Mouse (Mus musculus) neural tube, embryonic 11.5 days (tissue): Measurements from ENCODE around the gene Samd4b. TPM values are rescaled to one million over a fixed set of nuclear protein-coding genes. Genes with fewer than 3 reads are reported as not detected.

Experiments
- ATAC-seq: fragments of 200-750 bp; cut with Nextera tagmentation; 2 replicates; pipeline ENCODE4 v1.8.0; 2017; ENCODE audit warnings: moderate number of reproducible peaks, mild to moderate bottlenecking, moderate TSS enrichment, moderate library complexity; ENCODE audit not compliant: insufficient read depth, low FRiP score, low TSS enrichment
- DNase-seq: peaks from one replicate; pipeline ENCODE4 v3.0.0-alpha.2; 2015; ENCODE audit warnings: low spot score
- H3K27ac ChIP-seq: fragments of 300-500 bp; sonication (generic); 2 replicates; pipeline ENCODE4 v1.5.1; 2014; ENCODE audit warnings: low read depth, mild to moderate bottlenecking, low read length
- H3K27me3 ChIP-seq: fragments of 300-500 bp; sonication (generic); 2 replicates; pipeline ENCODE4 v1.6.1; 2014; ENCODE audit warnings: mild to moderate bottlenecking, low read length, mixed read lengths; ENCODE audit not compliant: control insufficient read depth, insufficient read depth
- H3K36me3 ChIP-seq: fragments of 300-500 bp; sonication (generic); 2 replicates; pipeline ENCODE4 v1.6.1; 2014; ENCODE audit warnings: mild to moderate bottlenecking, low read length, moderate library complexity, mixed read lengths; ENCODE audit not compliant: control insufficient read depth, insufficient read depth
- H3K4me1 ChIP-seq: fragments of 300-500 bp; sonication (generic); 2 replicates; pipeline ENCODE4 v1.6.1; 2014; ENCODE audit warnings: low read length, mixed read lengths; ENCODE audit not compliant: control insufficient read depth, insufficient read depth
- H3K4me2 ChIP-seq: fragments of 300-500 bp; sonication (generic); 2 replicates; pipeline ENCODE4 v1.6.1; 2014; ENCODE audit warnings: low read depth, mild to moderate bottlenecking, moderate library complexity
- H3K4me3 ChIP-seq: fragments of 300-500 bp; sonication (generic); 2 replicates; pipeline ENCODE4 v1.5.1; 2014; ENCODE audit warnings: low read depth, low read length
- H3K9ac ChIP-seq: fragments of 300-500 bp; sonication (generic); 2 replicates; pipeline ENCODE4 v1.6.1; 2014; ENCODE audit warnings: mild to moderate bottlenecking, low read length
- H3K9me3 ChIP-seq: fragments of 300-500 bp; sonication (generic); 2 replicates; pipeline ENCODE4 v1.6.1; 2016; ENCODE audit warnings: low read length; ENCODE audit not compliant: control insufficient read depth
- WGBS: fragments of 180-500 bp; shearing (Covaris S2); extraction: QIAGEN DNeasy Blood & Tissue Kit; methylation state at CpG from one replicate; pipeline ENCODE4 v1.1.7; 2014; 5-methylcytosine and 5-hydroxymethylcytosine counted together
- polyA plus RNA-seq: library from polyadenylated mRNA; unstranded; fragments of >200 nt; fragmentation: Nextera tagmentation; extraction: Ambion mirVana; gene quantifications from 2 replicates; pipeline ENCODE4 v1.2.1, GENCODE M21; 2014

The Samd4b gene
- polyA plus RNA-seq, 1 experiment from 2014 or later = 37.8 TPM

DNA sequence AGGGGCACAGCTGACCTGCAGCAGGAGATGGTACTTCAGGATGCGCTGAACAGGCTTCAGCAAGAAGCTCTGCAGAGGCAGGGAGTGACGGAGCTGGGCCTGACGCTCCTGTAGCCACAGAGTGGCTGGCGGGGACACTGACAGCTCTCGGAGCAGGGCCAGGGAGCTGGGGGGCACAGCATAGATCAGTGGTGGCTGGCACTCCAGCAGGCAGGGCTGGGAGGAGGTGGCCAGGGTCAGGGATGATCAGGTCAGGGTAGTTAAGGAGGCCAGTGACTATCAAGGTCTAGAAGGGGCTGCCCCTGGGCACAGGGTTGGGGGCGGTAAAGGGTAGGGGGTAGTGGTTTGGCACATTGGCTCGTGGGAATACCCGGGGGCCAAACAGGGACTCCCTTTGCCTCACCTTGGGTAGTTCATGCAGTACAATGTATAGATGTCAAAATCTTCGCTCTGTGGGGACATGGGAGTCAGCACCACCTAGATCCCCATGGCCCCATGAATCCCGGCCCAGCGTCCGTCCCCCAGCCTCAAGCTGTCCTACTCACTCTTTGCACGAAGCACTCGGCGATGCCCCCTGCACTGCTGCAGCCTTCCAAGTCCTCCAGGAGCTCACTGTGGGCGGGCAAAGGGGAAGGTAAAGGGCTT, 229.5 kb downstream of the Samd4b start:
- ATAC-seq = no peak
- H3K36me3 ChIP-seq = peaks cover 32% of the 10 kb centered on the region

DNA sequence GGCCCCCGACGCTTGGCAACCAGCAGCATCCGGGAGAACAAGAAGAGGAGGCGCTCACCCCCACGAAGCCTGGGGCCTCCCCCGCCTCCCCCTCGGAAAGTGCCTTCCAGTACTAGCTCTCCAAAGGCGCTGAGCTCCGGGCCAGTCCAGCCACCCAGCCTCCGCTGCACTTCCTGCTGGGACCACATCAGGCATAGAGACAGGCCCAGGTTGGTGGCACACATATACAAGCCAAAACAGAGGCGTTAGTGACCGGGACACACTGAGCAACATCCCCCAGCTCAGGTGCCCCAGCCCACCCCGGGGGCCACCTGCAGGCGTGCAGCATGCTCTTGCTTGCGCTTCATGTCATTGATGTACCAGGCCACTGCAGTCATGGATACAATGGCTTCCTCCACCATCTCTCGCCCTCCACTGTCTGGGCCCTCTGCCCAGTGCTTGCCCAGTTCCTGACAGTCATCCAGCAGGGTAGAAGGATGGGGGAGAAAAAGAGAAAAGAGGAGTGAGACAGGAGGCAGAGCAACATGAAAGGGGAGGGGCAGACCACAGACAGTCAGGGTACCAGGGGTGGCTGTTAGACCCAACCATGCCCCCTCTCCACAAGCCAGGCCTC, 230.2 kb downstream of the Samd4b start:
- no peak for DNase-seq
- H3K27me3 ChIP-seq = no peaks in the 10 kb centered on the region
- H3K4me2 ChIP-seq = no peak overlapping the region
- no peak overlapping the region for H3K27ac ChIP-seq
- peaks cover 12% of the 10 kb centered on the region for H3K4me1 ChIP-seq
- WGBS = 92% methylated on average over 16 of the region's 16 CpGs
- H3K9me3 ChIP-seq = no peaks in the 10 kb centered on the region
- ATAC-seq = no peak
- no peak overlapping the region for H3K4me3 ChIP-seq
- peaks cover 33% of the 10 kb centered on the region for H3K36me3 ChIP-seq
- H3K9ac ChIP-seq = no peak overlapping the region

More for the DNA sequence above, 229.5 kb downstream of the Samd4b start:
- 93% methylated on average over 16 of the region's 16 CpGs for WGBS
- no peak for DNase-seq
- Histone ChIP-seq H3K9me3 (no peaks in the 10 kb centered on the region), H3K27ac (no peak overlapping the region), H3K9ac (no peak overlapping the region), H3K4me3 (no peak overlapping the region), H3K4me1 (peaks cover 12% of the 10 kb centered on the region), H3K27me3 (no peaks in the 10 kb centered on the region), H3K4me2 (no peak overlapping the region)

- Histone ChIP-seq H3K27ac (no peak overlapping the region), H3K36me3 (peaks cover 53% of the 10 kb centered on the region), H3K27me3 (no peaks in the 10 kb centered on the region), H3K4me3 (no peak overlapping the region), H3K9me3 (no peaks in the 10 kb centered on the region), H3K4me1 (no peaks in the 10 kb centered on the region; the same call in 1 of the 2 replicates), H3K4me2 (no peak overlapping the region), H3K9ac (no peak overlapping the region)
- 88% methylated on average over 16 of the region's 16 CpGs for WGBS
- no peak for ATAC-seq
- DNase-seq = no peak
Measured at GRCm38 (mm10) chr7:28362441-28363060, 235.4 kb downstream of the Samd4b start.

- Histone ChIP-seq H3K27ac (no peak overlapping the region), H3K9ac (no peak overlapping the region), H3K4me2 (no peak overlapping the region), H3K9me3 (no peaks in the 10 kb centered on the region), H3K36me3 (peaks cover 46% of the 10 kb centered on the region), H3K4me1 (no peaks in the 10 kb centered on the region; the same call in 1 of the 2 replicates), H3K27me3 (no peaks in the 10 kb centered on the region), H3K4me3 (no peak overlapping the region)
- ATAC-seq (no peak), DNase-seq (no peak)
- 97% methylated on average over 20 of the region's 20 CpGs for WGBS
Measured at GRCm38 (mm10) chr7:28361647-28362341, 236.2 kb downstream of the Samd4b start.

DNA sequence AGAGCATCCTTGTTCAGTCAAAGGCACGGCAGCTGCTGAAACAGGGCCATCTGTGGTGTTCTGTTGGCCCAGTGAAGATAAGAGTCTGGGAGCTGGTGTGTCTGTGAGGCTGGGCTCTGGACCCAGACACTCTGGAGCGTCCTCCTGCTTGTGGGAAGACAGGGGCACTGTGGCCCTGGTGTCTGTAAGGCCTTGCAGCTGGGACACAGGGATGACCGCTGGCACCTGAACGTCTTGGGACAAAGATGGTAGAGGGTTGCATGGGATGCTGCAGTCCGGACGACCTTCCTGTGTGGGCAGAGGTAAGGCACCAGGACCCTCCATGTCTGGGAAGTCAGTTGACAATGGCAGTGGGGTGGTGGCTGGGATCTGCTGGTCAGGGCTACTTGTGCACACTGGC, 237.7 kb downstream of the Samd4b start:
- Histone ChIP-seq H3K27ac (no peak overlapping the region), H3K4me1 (no peaks in the 10 kb centered on the region; the same call in 1 of the 2 replicates), H3K27me3 (no peaks in the 10 kb centered on the region), H3K36me3 (peaks cover 41% of the 10 kb centered on the region), H3K4me2 (no peak overlapping the region), H3K9ac (no peak overlapping the region), H3K4me3 (no peak overlapping the region), H3K9me3 (no peaks in the 10 kb centered on the region)
- ATAC-seq (no peak), DNase-seq (no peak)
- 93% methylated on average over 6 of the region's 6 CpGs for WGBS

DNA sequence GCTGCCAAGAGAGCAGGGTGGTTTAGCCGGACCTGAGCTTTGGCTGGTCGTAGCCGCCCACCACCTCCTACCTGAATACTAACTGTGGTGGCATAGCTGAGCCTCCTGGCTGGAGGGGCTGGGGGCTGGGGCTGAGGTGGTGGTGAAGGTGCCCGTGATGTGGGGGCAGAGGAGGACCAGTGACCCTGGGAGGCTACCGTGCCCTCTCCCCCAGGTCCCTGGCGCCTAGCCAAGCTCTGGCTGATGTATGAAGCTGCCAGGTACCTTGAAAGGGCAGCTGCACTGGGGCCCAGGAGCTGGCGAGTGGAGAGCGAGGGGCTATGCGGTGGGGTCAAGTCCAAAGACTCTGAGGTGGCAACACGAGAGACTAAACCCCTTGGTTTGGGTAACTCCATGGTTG, 238.1 kb downstream of the Samd4b start:
- H3K4me2 ChIP-seq = no peak overlapping the region
- no peaks in the 10 kb centered on the region for H3K9me3 ChIP-seq
- DNase-seq (no peak), ATAC-seq (no peak)
- no peak overlapping the region for H3K27ac ChIP-seq
- WGBS = 94% methylated on average over 10 of the region's 10 CpGs
- no peak overlapping the region for H3K4me3 ChIP-seq
- H3K27me3 ChIP-seq = no peaks in the 10 kb centered on the region
- peaks cover 38% of the 10 kb centered on the region for H3K36me3 ChIP-seq
- H3K9ac ChIP-seq = no peak overlapping the region
- H3K4me1 ChIP-seq = no peaks in the 10 kb centered on the region; the same call in 1 of the 2 replicates

GRCm38 (mm10) chr7:28358431-28358830, 239.5 kb downstream of the Samd4b start:
- Histone ChIP-seq H3K9ac (no peak overlapping the region), H3K9me3 (no peaks in the 10 kb centered on the region), H3K4me1 (no peaks in the 10 kb centered on the region; the same call in 1 of the 2 replicates), H3K4me2 (no peak overlapping the region), H3K27me3 (no peaks in the 10 kb centered on the region), H3K36me3 (peaks cover 36% of the 10 kb centered on the region), H3K27ac (no peak overlapping the region), H3K4me3 (no peak overlapping the region)
- WGBS = 75% methylated on average over 7 of the region's 7 CpGs
- no peak for DNase-seq
- no peak for ATAC-seq

GRCm38 (mm10) chr7:28357984-28358383, 240.0 kb downstream of the Samd4b start:
- Histone ChIP-seq H3K36me3 (peaks cover 39% of the 10 kb centered on the region), H3K4me2 (no peak overlapping the region)

More at GRCm38 (mm10) chr7:28357984-28358383, 240.0 kb downstream of the Samd4b start:
- ATAC-seq (no peak), DNase-seq (no peak)
- Histone ChIP-seq H3K9me3 (no peaks in the 10 kb centered on the region), H3K4me3 (no peak overlapping the region), H3K27ac (no peak overlapping the region), H3K27me3 (no peaks in the 10 kb centered on the region), H3K9ac (peak overlapping the region; percentile 18; the same call in 1 of the 2 replicates), H3K4me1 (no peaks in the 10 kb centered on the region; the same call in 1 of the 2 replicates)
- WGBS = 23% methylated on average over 5 of the region's 5 CpGs
